Mouse (Mus musculus): ENCODE measurements at regions not wholly inside any gene's neighbourhood (a gene's known extent, or its start where the extent isn't known, plus 50 kb on each side); places are given as distances from the start of the nearest gene placed in this dataset.

GRCm38 (mm10) chr3:130879463-130879862 lies 149.3 kb upstream of the Rpl34 start:
- TF ChIP-seq CTCF (IDR thresholded peaks at IDR 0.05; ENCODE audit: low read depth, low read length) (no peak), POLR2A (IDR thresholded peaks at IDR 0.05; ENCODE audit: borderline replicate concordance, low read depth, low read length) (no peak)
